8 mouse cellular contexts compared by ENCODE assay signal in genomic region chr19:5935266-5935665, GRCm38 (mm10). TPM values are rescaled to one million over a fixed set of nuclear protein-coding genes. Genes with fewer than 3 reads are reported as not detected.
A peak's percentile ranks its signal among the peaks of the same experiment; 100 is the strongest.
DNase-seq lines count a peak whose midpoint lies in the region; ATAC-seq lines count a peak whose summit lies in the region.
"Had no signal": no experiment of that assay in that cellular context is flagged by ENCODE, and none has a peak within 500 bp of the region (broad histone marks: within the 10 kb centered on the region; RNA-seq: fewer than 3 reads in every experiment).

No protein-coding gene starts in this region.

- H3K4me2 ChIP-seq in heart, embryonic 14.5 days (ENCODE audit: low read length), result peak overlapping the region; percentile 17; the same call in 1 of the 2 replicates
- H3K4me2 ChIP-seq in limb, embryonic 15.5 days, result no peak overlapping the region

- H3K9ac ChIP-seq in heart, embryonic 14.5 days (ENCODE audit: low read length), result peak overlapping the region; percentile 36; the same call in 1 of the 2 replicates
- H3K9ac ChIP-seq in limb, embryonic 15.5 days, result no peak overlapping the region
- H3K9ac ChIP-seq: liver, embryonic 14.5 days had no signal

- peak; percentile 35 for DNase-seq in urinary bladder, adult 2 months (ENCODE audit: low spot score)
- no peak for DNase-seq in urinary bladder, postnatal 10 days (ENCODE audit: low spot score)
- DNase-seq in left cerebral cortex, postnatal 25 days (ENCODE audit: low spot score in 2 of 2), result no peak
- DNase-seq in layer of hippocampus, adult 11-12 months (ENCODE audit: low spot score), result no peak
- no peak for DNase-seq in cerebellum, adult 8-10 months

- ATAC-seq in heart, embryonic 14.5 days (ENCODE audit: insufficient number of reproducible peaks, insufficient read depth, low FRiP score, low read depth), result peak; percentile 79
- peak; percentile 68 for ATAC-seq in limb, embryonic 15.5 days (ENCODE audit: insufficient number of reproducible peaks, low FRiP score, low TSS enrichment, low read depth)

- H3K27me3 ChIP-seq in heart, embryonic 14.5 days (ENCODE audit: control insufficient read depth, insufficient read depth, low read length), result no peaks in the 10 kb centered on the region
- H3K27me3 ChIP-seq in limb, embryonic 15.5 days, result no peaks in the 10 kb centered on the region

- peak overlapping the region; percentile 44 to 60 for H3K27ac ChIP-seq in heart, embryonic 14.5 days (replicated peaks in 1 of 2; ENCODE audit: control insufficient read depth in 1 of 2, insufficient read depth in 1 of 2, low read depth in 2 of 2, low read length in 2 of 2)
- H3K27ac ChIP-seq in limb, embryonic 15.5 days, result peak overlapping the region; percentile 72
- H3K27ac ChIP-seq: liver, embryonic 14.5 days had no signal

- H3K4me3 ChIP-seq in heart, embryonic 14.5 days (ENCODE audit: control insufficient read depth in 1 of 2, insufficient read depth in 1 of 2, low read depth in 1 of 2, low read length in 2 of 2), result no peak overlapping the region
- H3K4me3 ChIP-seq in limb, embryonic 15.5 days, result no peak overlapping the region

- intact Hi-C loops in left cerebral cortex, postnatal 25 days (cut with DNase I), result no loop called here

- H3K36me3 ChIP-seq in heart, embryonic 14.5 days (ENCODE audit: control insufficient read depth, insufficient read depth, low read length), result peaks cover 10% of the 10 kb centered on the region
- peaks cover 7% of the 10 kb centered on the region; the same call in 1 of the 2 replicates for H3K36me3 ChIP-seq in limb, embryonic 15.5 days

- peaks cover 28 to 37% of the 10 kb centered on the region in 2 experiments for H3K4me1 ChIP-seq in heart, embryonic 14.5 days (ENCODE audit: control insufficient read depth in 2 of 2, insufficient read depth in 2 of 2, low read length in 2 of 2)
- H3K4me1 ChIP-seq in limb, embryonic 15.5 days, result peaks cover 36% of the 10 kb centered on the region

- WGBS in heart, embryonic 14.5 days, result 7% methylated on average over 3 of the region's 3 CpGs
- WGBS in limb, embryonic 15.5 days, result 7% methylated on average over 3 of the region's 3 CpGs

- H3K9me3 ChIP-seq in heart, embryonic 14.5 days (ENCODE audit: control insufficient read depth, low read length), result no peaks in the 10 kb centered on the region
- no peaks in the 10 kb centered on the region for H3K9me3 ChIP-seq in limb, embryonic 15.5 days

RNA-seq across cellular contexts. Expression of gene Cdc42ep2, which starts 10.7 kb away (rescaled TPM):
- 22.9 and 26.2 TPM in 2 replicates for polyA plus RNA-seq in urinary bladder, adult 2 months (2012; rRNA removed)
- 9.1 and 9.7 TPM in 2 replicates for polyA plus RNA-seq in heart, embryonic 14.5 days (2014; fragmentation: Nextera tagmentation; extraction: Ambion mirVana)
- polyA plus RNA-seq in limb, embryonic 15.5 days (2015; fragmentation: Nextera tagmentation; extraction: Ambion mirVana), result 9.2 and 12.6 TPM in 2 replicates
- 1 to 10 TPM; 6.2 to 6.6 TPM for total RNA-seq in left cerebral cortex, postnatal 25 days (2021)

RNA-seq across cellular contexts. Expression of gene Dpf2, which starts 22.5 kb away (rescaled TPM):
- polyA plus RNA-seq in urinary bladder, adult 2 months (2012; rRNA removed), result 87.5 and 102 TPM in 2 replicates
- 85.8 and 86.9 TPM in 2 replicates for polyA plus RNA-seq in heart, embryonic 14.5 days (2014; fragmentation: Nextera tagmentation; extraction: Ambion mirVana)
- polyA plus RNA-seq in limb, embryonic 15.5 days (2015; fragmentation: Nextera tagmentation; extraction: Ambion mirVana), result 117 and 125 TPM in 2 replicates
- 10 to 100 TPM; 84.1 to 96.1 TPM for total RNA-seq in left cerebral cortex, postnatal 25 days (2021)

RNA-seq across cellular contexts. Expression of gene Pola2, which starts 28.7 kb away (rescaled TPM):
- 32.8 and 41.0 TPM in 2 replicates for polyA plus RNA-seq in urinary bladder, adult 2 months (2012; rRNA removed)
- polyA plus RNA-seq in heart, embryonic 14.5 days (2014; fragmentation: Nextera tagmentation; extraction: Ambion mirVana), result 42.7 and 45.1 TPM in 2 replicates
- polyA plus RNA-seq in limb, embryonic 15.5 days (2015; fragmentation: Nextera tagmentation; extraction: Ambion mirVana), result 56.9 and 61.0 TPM in 2 replicates
- total RNA-seq in left cerebral cortex, postnatal 25 days (2021), result 1 to 10 TPM; 3.8 to 5.6 TPM

RNA-seq across cellular contexts. Expression of gene Tigd3, which starts 41.3 kb away (rescaled TPM):
- polyA plus RNA-seq in urinary bladder, adult 2 months (2012; rRNA removed), result 0.69 and 0.87 TPM in 2 replicates
- polyA plus RNA-seq in heart, embryonic 14.5 days (2014; fragmentation: Nextera tagmentation; extraction: Ambion mirVana), result 1.1 and 1.8 TPM in 2 replicates
- 3.1 TPM in 2 replicates for polyA plus RNA-seq in limb, embryonic 15.5 days (2015; fragmentation: Nextera tagmentation; extraction: Ambion mirVana)
- 1 to 10 TPM; 4.5 to 5.5 TPM for total RNA-seq in left cerebral cortex, postnatal 25 days (2021)

RNA-seq across cellular contexts. Expression of gene Slc22a20, which starts 50.7 kb away (rescaled TPM):
- polyA plus RNA-seq in urinary bladder, adult 2 months (2012; rRNA removed), result 0.12 and 0.21 TPM in 2 replicates
- polyA plus RNA-seq in heart, embryonic 14.5 days (2014; fragmentation: Nextera tagmentation; extraction: Ambion mirVana), result not detected in 2 replicates
- not detected in 2 replicates for polyA plus RNA-seq in limb, embryonic 15.5 days (2015; fragmentation: Nextera tagmentation; extraction: Ambion mirVana)
- total RNA-seq in left cerebral cortex, postnatal 25 days (2021), result not detected
